7 mouse cellular contexts compared by ENCODE assay signal in the genomic region with DNA sequence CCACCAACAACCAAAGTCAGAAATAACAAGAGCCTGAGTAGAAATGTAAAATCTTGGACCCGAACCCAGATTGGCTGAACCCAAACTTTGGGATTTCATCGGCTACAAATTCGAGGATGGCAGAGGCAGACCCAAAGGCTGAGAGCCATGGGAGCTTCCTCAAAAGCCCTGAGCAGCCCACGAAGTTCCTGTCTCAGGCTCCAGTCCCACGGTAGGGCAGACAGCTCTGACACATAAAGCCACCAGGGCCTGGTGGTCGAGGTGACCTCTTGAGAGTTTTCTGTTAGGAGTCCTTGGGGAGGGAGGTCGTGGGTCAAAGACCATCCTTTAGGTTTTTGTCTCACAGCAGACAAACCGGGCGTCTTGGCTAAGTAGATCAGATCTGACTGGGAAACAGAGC. TPM values are rescaled to one million over a fixed set of nuclear protein-coding genes. Genes with fewer than 3 reads are reported as not detected.
DNase-seq lines count a peak whose midpoint lies in the region; ATAC-seq lines count a peak whose summit lies in the region.

No protein-coding gene starts in this region.

- WGBS in neural tube, embryonic 11.5 days: 48% methylated on average over 9 of the region's 9 CpGs
- WGBS in forebrain, embryonic 12.5 days: 48% methylated on average over 9 of the region's 9 CpGs
- WGBS in intestine, embryonic 16.5 days: 45% methylated on average over 9 of the region's 9 CpGs
- WGBS in midbrain, embryonic 14.5 days: 48% methylated on average over 9 of the region's 9 CpGs

- H3K4me3 ChIP-seq in neural tube, embryonic 11.5 days (ENCODE audit: low read depth, low read length): peak overlapping the region; percentile 51; the same call in 1 of the 2 replicates
- H3K4me3 ChIP-seq in forebrain, embryonic 12.5 days (replicated peaks): peak overlapping the region; percentile 60; the same call in 1 of the 2 replicates
- peak overlapping the region; percentile 74 for H3K4me3 ChIP-seq in intestine, embryonic 16.5 days (ENCODE audit: low read length)
- peak overlapping the region; percentile 66 for H3K4me3 ChIP-seq in midbrain, embryonic 14.5 days (replicated peaks; ENCODE audit: low read depth, low read length)

- H3K36me3 ChIP-seq in neural tube, embryonic 11.5 days (ENCODE audit: control insufficient read depth, insufficient read depth, low read length): no peaks in the 10 kb centered on the region
- no peaks in the 10 kb centered on the region for H3K36me3 ChIP-seq in forebrain, embryonic 12.5 days (replicated peaks)
- H3K36me3 ChIP-seq in intestine, embryonic 16.5 days (ENCODE audit: control insufficient read depth, insufficient read depth, low read length): no peaks in the 10 kb centered on the region
- 0 out of 2 replicates have a peak, but pooled peaks cover 3% of the 10 kb centered on the region for H3K36me3 ChIP-seq in midbrain, embryonic 14.5 days (ENCODE audit: control insufficient read depth, insufficient read depth, low read length)

- no peak for DNase-seq in neural tube, embryonic 11.5 days (ENCODE audit: low spot score)
- no peak for DNase-seq in neural tube, embryonic 10.5 days (ENCODE audit: extremely low spot score, low spot score)
- DNase-seq in midbrain, embryonic 14.5 days: no peak
- no peak for DNase-seq in frontal cortex, postnatal 36 days (ENCODE audit: low spot score in 2 of 2)
- no peak for DNase-seq in spleen, adult 18-20 months

- H3K4me2 ChIP-seq in neural tube, embryonic 11.5 days (ENCODE audit: low read depth): peak overlapping the region; percentile 75
- H3K4me2 ChIP-seq in forebrain, embryonic 12.5 days: peak overlapping the region; percentile 77
- peak overlapping the region; percentile 84 for H3K4me2 ChIP-seq in intestine, embryonic 16.5 days (ENCODE audit: low read depth, low read length)
- peak overlapping the region; percentile 80 for H3K4me2 ChIP-seq in midbrain, embryonic 14.5 days (ENCODE audit: low read length)

- H3K9me3 ChIP-seq in neural tube, embryonic 11.5 days (ENCODE audit: control insufficient read depth, low read length): no peaks in the 10 kb centered on the region
- no peaks in the 10 kb centered on the region for H3K9me3 ChIP-seq in forebrain, embryonic 12.5 days
- no peaks in the 10 kb centered on the region for H3K9me3 ChIP-seq in intestine, embryonic 16.5 days (ENCODE audit: control insufficient read depth, low read length)
- no peaks in the 10 kb centered on the region for H3K9me3 ChIP-seq in midbrain, embryonic 14.5 days (ENCODE audit: control insufficient read depth, low read length)

- no peak overlapping the region for H3K9ac ChIP-seq in neural tube, embryonic 11.5 days (ENCODE audit: low read length)
- peak overlapping the region; percentile 62; the same call in 1 of the 2 replicates for H3K9ac ChIP-seq in forebrain, embryonic 12.5 days
- H3K9ac ChIP-seq in intestine, embryonic 16.5 days (ENCODE audit: low read depth, low read length): peak overlapping the region; percentile 79
- peak overlapping the region; percentile 75; the same call in 1 of the 2 replicates for H3K9ac ChIP-seq in midbrain, embryonic 14.5 days (replicated peaks; ENCODE audit: low read length)

- no peaks in the 10 kb centered on the region for H3K4me1 ChIP-seq in neural tube, embryonic 11.5 days (ENCODE audit: control insufficient read depth, insufficient read depth, low read length)
- 0 out of 2 replicates have a peak, but pooled peaks cover 3% of the 10 kb centered on the region for H3K4me1 ChIP-seq in forebrain, embryonic 12.5 days
- H3K4me1 ChIP-seq in intestine, embryonic 16.5 days (ENCODE audit: control insufficient read depth, insufficient read depth, low read length): peaks cover 4% of the 10 kb centered on the region; the same call in 1 of the 2 replicates
- H3K4me1 ChIP-seq in midbrain, embryonic 14.5 days (ENCODE audit: control insufficient read depth, insufficient read depth, low read length): no peaks in the 10 kb centered on the region

- no peaks in the 10 kb centered on the region for H3K27me3 ChIP-seq in neural tube, embryonic 11.5 days (ENCODE audit: control insufficient read depth, insufficient read depth, low read length)
- H3K27me3 ChIP-seq in forebrain, embryonic 12.5 days: no peaks in the 10 kb centered on the region
- no peaks in the 10 kb centered on the region for H3K27me3 ChIP-seq in intestine, embryonic 16.5 days (replicated peaks; ENCODE audit: control insufficient read depth, insufficient read depth, low read length)
- no peaks in the 10 kb centered on the region for H3K27me3 ChIP-seq in midbrain, embryonic 14.5 days (ENCODE audit: control insufficient read depth, insufficient read depth, low read length)

- no peak overlapping the region for H3K27ac ChIP-seq in neural tube, embryonic 11.5 days (ENCODE audit: low read depth, low read length)
- no peak overlapping the region for H3K27ac ChIP-seq in forebrain, embryonic 12.5 days
- peak overlapping the region; percentile 73 for H3K27ac ChIP-seq in intestine, embryonic 16.5 days (ENCODE audit: low read length)
- H3K27ac ChIP-seq in midbrain, embryonic 14.5 days (replicated peaks; ENCODE audit: low read depth, low read length): no peak overlapping the region

- 0 out of 2 replicates have a peak, but pooled peaks have one; percentile 4 for ATAC-seq in neural tube, embryonic 11.5 days (ENCODE audit: insufficient read depth, low FRiP score, low TSS enrichment)
- peak; percentile 7; the same call in 1 of the 2 replicates for ATAC-seq in forebrain, embryonic 12.5 days (ENCODE audit: low FRiP score)
- peak; percentile 34 for ATAC-seq in intestine, embryonic 16.5 days
- ATAC-seq in midbrain, embryonic 14.5 days (ENCODE audit: low FRiP score, low TSS enrichment): no peak

RNA-seq across cellular contexts. Expression of a gene that starts 1.1 kb away (rescaled TPM):
- polyA plus RNA-seq in neural tube, embryonic 11.5 days (2014; fragmentation: Nextera tagmentation; extraction: Ambion mirVana): 24.9 and 25.1 TPM in 2 replicates
- polyA plus RNA-seq in forebrain, embryonic 12.5 days (2016; fragmentation: Nextera tagmentation; extraction: Ambion mirVana): 22.4 and 22.7 TPM in 2 replicates
- polyA plus RNA-seq in intestine, embryonic 16.5 days (2015; fragmentation: Nextera tagmentation; extraction: Ambion mirVana): 232 and 330 TPM in 2 replicates
- 36.5 and 46.2 TPM in 2 replicates for polyA plus RNA-seq in midbrain, embryonic 14.5 days (2014; fragmentation: Nextera tagmentation; extraction: Ambion mirVana)

RNA-seq across cellular contexts. Expression of a gene that starts 26.3 kb away (rescaled TPM):
- 18.8 and 19.8 TPM in 2 replicates for polyA plus RNA-seq in neural tube, embryonic 11.5 days (2014; fragmentation: Nextera tagmentation; extraction: Ambion mirVana)
- 12.4 TPM in 2 replicates for polyA plus RNA-seq in forebrain, embryonic 12.5 days (2016; fragmentation: Nextera tagmentation; extraction: Ambion mirVana)
- 10.0 and 11.5 TPM in 2 replicates for polyA plus RNA-seq in intestine, embryonic 16.5 days (2015; fragmentation: Nextera tagmentation; extraction: Ambion mirVana)
- polyA plus RNA-seq in midbrain, embryonic 14.5 days (2014; fragmentation: Nextera tagmentation; extraction: Ambion mirVana): 3.8 and 6.3 TPM in 2 replicates

RNA-seq across cellular contexts. Expression of a gene that starts 52.2 kb away (rescaled TPM):
- polyA plus RNA-seq in neural tube, embryonic 11.5 days (2014; fragmentation: Nextera tagmentation; extraction: Ambion mirVana): 3.0 and 4.0 TPM in 2 replicates
- 3.3 and 4.4 TPM in 2 replicates for polyA plus RNA-seq in forebrain, embryonic 12.5 days (2016; fragmentation: Nextera tagmentation; extraction: Ambion mirVana)
- polyA plus RNA-seq in intestine, embryonic 16.5 days (2015; fragmentation: Nextera tagmentation; extraction: Ambion mirVana): 3.1 and 3.3 TPM in 2 replicates
- polyA plus RNA-seq in midbrain, embryonic 14.5 days (2014; fragmentation: Nextera tagmentation; extraction: Ambion mirVana): 1.8 and 2.7 TPM in 2 replicates

RNA-seq across cellular contexts. Expression of a gene that starts 52.5 kb away (rescaled TPM):
- 30.0 and 30.9 TPM in 2 replicates for polyA plus RNA-seq in neural tube, embryonic 11.5 days (2014; fragmentation: Nextera tagmentation; extraction: Ambion mirVana)
- polyA plus RNA-seq in forebrain, embryonic 12.5 days (2016; fragmentation: Nextera tagmentation; extraction: Ambion mirVana): 21.9 and 22.3 TPM in 2 replicates
- 20.9 and 22.4 TPM in 2 replicates for polyA plus RNA-seq in intestine, embryonic 16.5 days (2015; fragmentation: Nextera tagmentation; extraction: Ambion mirVana)
- polyA plus RNA-seq in midbrain, embryonic 14.5 days (2014; fragmentation: Nextera tagmentation; extraction: Ambion mirVana): 34.7 and 36.1 TPM in 2 replicates
